Mouse (Mus musculus) stomach, postnatal 0 days (tissue): ENCODE measurements around the gene Mien1. TPM values are rescaled to one million over a fixed set of nuclear protein-coding genes. Genes with fewer than 3 reads are reported as not detected.

Source experiments
- ATAC-seq: fragments of 200-750 bp; cut with Nextera tagmentation; 2 replicates; pipeline ENCODE4 v1.8.0; 2017; ENCODE audit not compliant: low FRiP score, low TSS enrichment
- DNase-seq: peaks from one replicate; pipeline ENCODE4 v3.0.0-alpha.2; 2016; ENCODE audit warnings: low spot score
- H3K27ac ChIP-seq: fragments of 300-500 bp; sonication (generic); replicated peaks from 2 replicates; pipeline ENCODE4 v1.5.1; 2014; ENCODE audit warnings: mild to moderate bottlenecking, control low read depth
- H3K27me3 ChIP-seq: fragments of 300-500 bp; sonication (generic); 2 replicates; pipeline ENCODE4 v1.6.1; 2014; ENCODE audit warnings: low read length; ENCODE audit not compliant: control insufficient read depth, insufficient read depth
- H3K36me3 ChIP-seq: fragments of 300-500 bp; sonication (generic); 2 replicates; pipeline ENCODE4 v1.6.1; 2014; ENCODE audit warnings: low read length, mixed read lengths; ENCODE audit not compliant: control insufficient read depth, insufficient read depth
- H3K4me1 ChIP-seq: fragments of 300-500 bp; sonication (generic); replicated peaks from 2 replicates; pipeline ENCODE4 v1.6.1; 2014; ENCODE audit warnings: antibody characterized with exemption; ENCODE audit not compliant: control insufficient read depth, insufficient read depth
- H3K4me2 ChIP-seq: fragments of 300-500 bp; sonication (generic); replicated peaks from 2 replicates; pipeline ENCODE4 v1.6.1; 2014; ENCODE audit warnings: low read depth, mild to moderate bottlenecking, control low read depth, moderate library complexity
- H3K4me3 ChIP-seq: fragments of 300-500 bp; sonication (generic); 2 replicates; pipeline ENCODE4 v1.5.1; 2014; ENCODE audit warnings: low read depth, low read length, control low read depth
- H3K9ac ChIP-seq: fragments of 300-500 bp; sonication (generic); 2 replicates; pipeline ENCODE4 v1.6.1; 2014; ENCODE audit warnings: mild to moderate bottlenecking, low read length, control low read depth, mixed read lengths
- H3K9me3 ChIP-seq: fragments of 300-500 bp; sonication (generic); 2 replicates; pipeline ENCODE4 v1.6.1; 2016; ENCODE audit warnings: low read length; ENCODE audit not compliant: control insufficient read depth
- CTCF ChIP-seq: IDR thresholded peaks from 2 replicates; pipeline ENCODE4 v1.5.1; 2016; ENCODE audit warnings: antibody characterized with exemption, low read depth, mild to moderate bottlenecking, moderate library complexity
- EP300 ChIP-seq: optimal IDR thresholded peaks from 2 replicates; pipeline ENCODE3; 2016; ENCODE audit warnings: antibody characterized with exemption
- WGBS: fragments of 180-500 bp; shearing (Covaris S2); extraction: QIAGEN DNeasy Blood & Tissue Kit; methylation state at CpG from one replicate; pipeline ENCODE4 v1.1.7; 2014; 5-methylcytosine and 5-hydroxymethylcytosine counted together
- polyA plus RNA-seq: library from polyadenylated mRNA; unstranded; fragments of >200 nt; fragmentation: Nextera tagmentation; extraction: Ambion mirVana; gene quantifications from 2 replicates; pipeline ENCODE4 v1.2.1, GENCODE M21; 2015

The Mien1 gene
- polyA plus RNA-seq, 1 experiment from 2014 or later, result 142 TPM

DNA sequence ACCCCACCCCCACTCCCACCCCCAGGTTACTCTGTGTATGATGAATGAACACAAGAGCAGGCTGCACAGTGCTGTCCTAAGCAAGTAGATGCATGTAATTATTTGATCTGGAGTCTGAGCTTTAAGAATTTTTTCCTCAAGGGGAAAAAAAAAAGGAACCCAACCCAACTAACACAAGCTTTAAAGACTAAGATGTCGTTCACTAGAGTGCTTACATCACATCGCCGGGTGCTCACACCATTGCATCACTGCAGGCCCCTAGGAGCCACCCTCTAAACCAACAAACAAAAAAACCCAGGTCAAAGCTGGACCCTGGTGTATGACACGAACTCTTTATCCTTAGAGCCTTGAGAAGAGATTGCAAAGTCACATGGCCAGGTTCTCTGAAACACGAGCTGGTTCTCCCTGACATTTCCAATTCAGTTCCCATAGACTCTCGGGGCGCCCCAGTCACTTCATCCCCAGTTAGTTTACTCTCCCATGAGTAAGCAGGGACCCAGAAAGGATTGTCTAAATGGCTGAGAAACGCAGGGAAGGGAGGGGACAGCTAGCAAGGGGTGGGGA, 35.2 kb upstream of the Mien1 start:
- Histone ChIP-seq H3K4me1 (no peaks in the 10 kb centered on the region), H3K27ac (no peak overlapping the region), H3K4me3 (no peak overlapping the region), H3K9ac (no peak overlapping the region), H3K27me3 (no peaks in the 10 kb centered on the region), H3K36me3 (no peaks in the 10 kb centered on the region), H3K4me2 (no peak overlapping the region), H3K9me3 (no peaks in the 10 kb centered on the region)
- 37% methylated on average over 8 of the region's 8 CpGs for WGBS
- DNase-seq, result no peak
- TF ChIP-seq CTCF (no peak), EP300 (no peak)
- ATAC-seq, result no peak

- Histone ChIP-seq H3K27ac (no peak overlapping the region), H3K9me3 (no peaks in the 10 kb centered on the region), H3K4me1 (no peaks in the 10 kb centered on the region), H3K4me2 (no peak overlapping the region), H3K36me3 (no peaks in the 10 kb centered on the region), H3K4me3 (no peak overlapping the region), H3K9ac (no peak overlapping the region), H3K27me3 (no peaks in the 10 kb centered on the region)
- 53% methylated on average over 4 of the region's 4 CpGs for WGBS
- ATAC-seq, result no peak
- TF ChIP-seq EP300, result no peak
- TF ChIP-seq CTCF, result no peak
- DNase-seq, result no peak
These were observed 33.9 kb upstream of the Mien1 start for GRCm38 (mm10) chr11:98472696-98473095.

DNA sequence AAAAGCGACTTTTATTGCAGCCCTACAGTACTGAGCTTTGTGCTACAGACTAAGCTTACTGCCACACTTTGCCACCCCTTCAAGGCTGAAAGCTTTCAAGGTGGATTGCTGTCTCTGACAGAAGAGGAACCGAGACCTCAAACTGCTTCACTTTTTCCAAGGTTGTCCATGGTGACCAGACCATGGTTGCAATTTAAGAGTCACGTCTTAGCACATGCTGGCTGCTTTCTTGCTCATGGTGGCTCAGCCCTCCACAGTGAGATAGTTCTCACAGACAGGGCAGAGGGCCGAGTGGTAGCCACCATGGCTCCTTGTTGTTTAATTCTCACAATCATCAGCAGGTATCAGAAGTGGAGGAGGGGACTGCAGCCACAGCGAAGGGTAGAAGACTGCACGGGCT, 32.0 kb upstream of the Mien1 start:
- 78% methylated on average over 6 of the region's 6 CpGs for WGBS
- TF ChIP-seq CTCF (no peak), EP300 (no peak)
- no peak for ATAC-seq

DNA sequence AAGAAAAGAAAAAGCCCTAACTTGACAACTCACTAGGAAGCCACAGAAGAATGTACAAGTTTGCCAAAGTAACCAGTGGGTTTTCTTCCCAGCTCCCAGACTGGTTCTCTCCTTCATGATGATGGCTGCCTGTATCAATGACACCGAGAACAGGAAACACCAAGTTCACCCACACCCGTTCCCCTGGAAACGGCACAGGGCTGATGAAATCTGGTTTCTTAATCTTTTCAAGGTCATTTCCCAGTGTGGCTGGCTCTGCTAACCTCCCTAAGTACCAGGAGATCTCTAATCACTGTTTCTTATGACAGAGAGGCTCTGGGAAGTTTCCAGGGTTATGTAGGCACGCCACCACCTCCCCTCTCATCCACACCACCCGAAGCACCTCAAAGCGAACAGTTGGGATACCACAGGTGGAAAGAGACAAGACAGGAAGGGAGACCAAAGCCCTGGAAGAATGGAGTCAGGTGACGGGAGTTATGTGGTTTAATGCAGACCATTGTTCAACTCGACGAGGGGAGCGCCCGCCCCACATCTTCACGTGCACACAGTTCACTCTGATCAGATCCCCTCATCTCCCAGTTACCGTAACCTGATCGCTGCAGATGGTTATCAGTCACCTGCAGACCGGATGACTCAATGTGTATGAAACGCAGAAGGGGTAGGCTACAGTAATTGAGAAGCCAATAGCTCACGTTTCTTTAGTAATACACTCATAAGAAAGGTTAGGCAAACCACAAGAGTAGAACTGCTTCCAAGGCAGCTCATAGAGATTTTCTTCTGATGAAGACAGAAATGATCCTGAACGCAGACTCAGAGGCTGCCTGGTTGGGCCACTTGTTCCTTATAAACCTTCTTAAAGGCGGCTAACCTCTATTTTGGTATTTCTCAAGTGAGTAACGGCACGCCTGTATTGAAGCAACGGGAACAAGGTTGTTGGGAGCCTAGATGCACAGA, 31.2 kb upstream of the Mien1 start:
- WGBS, result 52% methylated on average over 22 of the region's 22 CpGs
- Histone ChIP-seq H3K27me3 (no peaks in the 10 kb centered on the region), H3K36me3 (no peaks in the 10 kb centered on the region), H3K9ac (no peak overlapping the region), H3K4me1 (no peaks in the 10 kb centered on the region), H3K4me3 (no peak overlapping the region), H3K9me3 (no peaks in the 10 kb centered on the region), H3K4me2 (no peak overlapping the region), H3K27ac (no peak overlapping the region)
- no peak for TF ChIP-seq CTCF
- no peak for TF ChIP-seq EP300
- DNase-seq (no peak), ATAC-seq (no peak)

More for the DNA sequence above, 32.0 kb upstream of the Mien1 start:
- Histone ChIP-seq H3K27me3 (no peaks in the 10 kb centered on the region), H3K36me3 (no peaks in the 10 kb centered on the region), H3K4me1 (no peaks in the 10 kb centered on the region), H3K9me3 (no peaks in the 10 kb centered on the region), H3K4me2 (no peak overlapping the region), H3K27ac (no peak overlapping the region), H3K9ac (no peak overlapping the region), H3K4me3 (no peak overlapping the region)
- DNase-seq, result no peak

GRCm38 (mm10) chr11:98464516-98464915, 25.7 kb upstream of the Mien1 start:
- Histone ChIP-seq H3K4me2 (no peak overlapping the region), H3K27me3 (no peaks in the 10 kb centered on the region), H3K4me3 (no peak overlapping the region), H3K9ac (no peak overlapping the region), H3K36me3 (no peaks in the 10 kb centered on the region), H3K9me3 (no peaks in the 10 kb centered on the region), H3K27ac (no peak overlapping the region), H3K4me1 (no peaks in the 10 kb centered on the region)
- 66% methylated on average over 6 of the region's 6 CpGs for WGBS
- no peak for DNase-seq
- TF ChIP-seq EP300 (no peak), CTCF (no peak)
- ATAC-seq, result no peak

DNA sequence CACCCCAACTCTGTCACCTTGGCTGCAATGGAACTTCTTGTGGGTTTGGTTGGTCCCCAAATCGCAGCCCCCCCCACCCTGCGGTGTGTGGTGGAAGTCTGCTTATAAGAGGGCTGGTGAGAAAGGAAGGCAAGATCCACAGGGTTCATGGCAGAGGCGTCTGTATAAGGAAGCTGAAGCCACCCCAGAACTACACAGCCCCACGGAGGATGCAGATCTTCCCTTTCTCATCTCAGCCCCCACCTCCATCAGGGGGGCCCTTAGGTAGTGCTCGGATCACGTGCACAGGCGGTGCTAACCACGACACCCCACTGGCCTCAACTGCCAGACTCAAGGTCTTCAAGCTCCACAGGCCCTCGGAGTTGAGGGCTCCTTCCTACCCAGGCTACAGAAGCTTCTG, 25.1 kb upstream of the Mien1 start:
- Histone ChIP-seq H3K36me3 (no peaks in the 10 kb centered on the region), H3K4me3 (no peak overlapping the region), H3K27me3 (no peaks in the 10 kb centered on the region), H3K27ac (no peak overlapping the region), H3K4me1 (no peaks in the 10 kb centered on the region), H3K4me2 (no peak overlapping the region), H3K9ac (no peak overlapping the region), H3K9me3 (no peaks in the 10 kb centered on the region)
- 93% methylated on average over 9 of the region's 9 CpGs for WGBS
- TF ChIP-seq EP300 (no peak), CTCF (no peak)
- ATAC-seq, result no peak
- DNase-seq, result no peak
